Mouse (Mus musculus) CD4-positive helper T cell, adult 2 months (primary cell): Measurements from ENCODE around the gene Btbd2.
A peak's percentile ranks its signal among the peaks of the same experiment; 100 is the strongest.

Experiments used
- DNase-seq: peaks from one replicate; pipeline ENCODE4 v3.0.0-alpha.2; 2012; ENCODE audit warnings: low read depth, missing footprints, low spot score

Btbd2 gene

DNA sequence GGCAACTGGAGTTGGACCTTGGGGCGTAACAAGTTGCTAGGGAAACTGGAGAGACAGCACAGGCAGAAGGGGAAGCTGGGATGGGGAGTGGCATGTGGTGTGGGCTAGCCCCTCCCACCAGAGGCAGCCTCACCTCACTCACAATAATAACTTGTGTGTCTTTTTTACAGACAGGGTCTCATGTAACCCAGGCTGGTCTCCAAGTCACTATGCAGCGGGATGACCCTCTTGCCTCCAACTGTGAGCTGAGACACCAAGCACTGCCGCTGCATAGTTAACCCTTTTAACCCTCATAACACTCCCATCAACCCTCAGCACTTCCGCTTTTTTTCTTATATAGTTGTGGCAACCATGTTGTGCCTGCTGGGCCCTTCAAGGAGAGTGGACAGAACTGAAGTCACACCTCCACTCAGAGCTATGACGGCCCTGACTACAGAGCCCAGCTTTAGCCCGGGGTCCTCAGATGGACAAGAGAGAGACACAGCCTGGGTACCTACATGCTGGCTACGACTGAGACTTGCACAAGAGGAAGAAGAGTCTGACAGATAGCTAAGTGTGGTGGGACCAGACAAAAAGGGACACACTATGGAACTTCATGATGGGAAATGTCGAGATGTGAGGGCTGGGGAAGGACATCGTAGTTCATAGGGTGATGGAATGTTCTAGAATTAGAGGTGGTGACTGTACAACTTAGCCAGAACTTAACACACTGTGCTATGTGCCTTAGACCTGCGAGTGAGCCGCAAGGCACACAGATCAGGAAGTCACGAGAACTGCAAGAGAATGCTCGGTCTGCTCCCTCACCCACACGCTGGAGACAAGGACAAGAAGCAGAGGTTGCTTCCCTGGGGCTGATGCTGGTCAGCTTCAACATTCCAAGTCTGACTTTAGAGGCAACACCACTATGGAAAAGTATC lies 35.6 kb upstream of the Btbd2 start:
- peak; percentile 73 for DNase-seq

- peak; percentile 77 for DNase-seq
Measured at GRCm38 (mm10) chr10:80687850-80688249, 31.0 kb upstream of the Btbd2 start.

- no peak for DNase-seq
Measured at GRCm38 (mm10) chr10:80686617-80687016, 29.7 kb upstream of the Btbd2 start.

GRCm38 (mm10) chr10:80684984-80685383 lies 28.1 kb upstream of the Btbd2 start:
- DNase-seq = no peak

- DNase-seq = peak; percentile 82
Measured at GRCm38 (mm10) chr10:80684214-80684613, 27.3 kb upstream of the Btbd2 start.

- DNase-seq = no peak
Measured at GRCm38 (mm10) chr10:80683647-80684046, 26.8 kb upstream of the Btbd2 start.

DNA sequence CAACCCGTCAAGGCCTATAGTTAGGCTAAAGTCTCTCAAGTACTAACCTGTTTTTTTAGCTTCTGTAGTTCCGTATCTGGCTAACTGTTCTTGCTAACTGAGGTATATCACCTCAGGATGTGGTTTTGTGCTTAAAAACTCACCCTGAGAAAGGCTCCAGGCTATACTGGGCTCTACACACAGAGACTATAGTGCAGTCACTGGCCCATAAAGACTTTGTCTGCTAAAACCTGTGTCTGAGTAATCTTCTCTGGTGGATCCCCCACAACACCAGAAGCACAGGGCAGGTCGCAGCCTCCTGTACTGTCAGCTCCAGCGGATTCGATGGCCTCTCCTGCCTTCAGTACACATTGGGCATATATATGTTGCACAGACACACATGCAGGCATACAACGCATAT lies 25.1 kb upstream of the Btbd2 start:
- peak; percentile 79 for DNase-seq

DNA sequence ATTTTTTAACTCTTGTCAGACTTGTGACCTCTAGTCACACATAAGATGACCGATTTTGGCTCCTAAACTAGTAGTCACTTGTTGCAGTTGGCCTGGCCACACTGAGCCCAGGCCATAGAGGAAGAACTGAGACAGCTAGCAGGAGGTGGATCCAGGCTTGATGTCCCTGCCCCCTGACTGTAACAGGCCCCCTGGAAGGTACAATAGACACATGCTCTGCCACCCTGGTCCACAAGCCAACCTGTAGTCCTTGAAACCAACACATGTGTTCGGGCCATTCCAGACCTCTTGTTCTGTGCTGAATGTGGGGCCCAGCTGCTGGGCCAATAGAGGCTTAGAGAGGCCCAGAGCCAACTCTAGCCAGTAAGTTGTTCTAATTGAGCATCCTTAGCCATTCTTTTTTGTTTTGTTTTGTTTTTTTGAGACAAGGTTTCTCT lies 23.4 kb upstream of the Btbd2 start:
- DNase-seq = no peak

- no peak for DNase-seq
Measured at GRCm38 (mm10) chr10:80679556-80680259, 22.8 kb upstream of the Btbd2 start.

- DNase-seq = peak; percentile 75
Measured at GRCm38 (mm10) chr10:80678601-80679377, 21.9 kb upstream of the Btbd2 start.

- DNase-seq = peak; percentile 95
Measured at GRCm38 (mm10) chr10:80677942-80678436, 21.1 kb upstream of the Btbd2 start, which contains the start of gene Mknk2. Gene Mknk2, minus strand, starts transcription at chr10:80678112.

DNA sequence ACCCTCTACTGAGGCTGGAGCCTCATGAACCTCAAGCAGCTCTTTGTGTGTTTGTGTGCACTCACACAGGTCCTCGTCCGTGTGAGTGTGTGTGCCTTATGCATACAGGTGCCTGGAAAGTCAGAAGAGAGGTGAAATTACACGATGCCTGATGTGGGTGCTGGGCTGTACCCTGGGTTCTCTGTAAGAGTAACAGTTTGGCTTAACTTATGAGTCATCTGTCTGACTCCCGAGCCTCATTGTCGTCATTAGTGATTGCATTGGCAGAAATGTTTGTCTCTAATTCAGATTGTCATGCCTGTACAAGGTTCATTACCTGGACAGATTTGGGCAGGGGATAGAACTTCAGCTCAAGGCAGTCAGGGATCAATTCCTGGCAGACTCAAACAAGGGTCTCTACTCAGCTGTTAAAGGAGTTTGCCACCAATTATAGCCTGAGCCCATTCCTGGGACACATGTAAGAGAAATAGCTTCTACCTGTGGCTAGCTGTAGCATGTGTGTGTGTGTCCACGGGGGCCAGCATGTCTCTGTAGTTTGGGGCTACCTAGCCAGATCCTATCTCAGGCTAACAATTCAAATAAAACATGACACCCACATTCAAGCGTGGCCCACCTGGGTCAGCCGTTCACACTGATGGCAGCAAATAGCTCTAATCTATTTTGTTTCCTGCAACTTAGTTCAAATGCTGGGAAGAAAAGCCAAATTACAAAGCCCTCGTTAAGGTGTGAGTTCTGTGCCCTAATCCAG lies 20.4 kb upstream of the Btbd2 start:
- peak; percentile 86 for DNase-seq

DNA sequence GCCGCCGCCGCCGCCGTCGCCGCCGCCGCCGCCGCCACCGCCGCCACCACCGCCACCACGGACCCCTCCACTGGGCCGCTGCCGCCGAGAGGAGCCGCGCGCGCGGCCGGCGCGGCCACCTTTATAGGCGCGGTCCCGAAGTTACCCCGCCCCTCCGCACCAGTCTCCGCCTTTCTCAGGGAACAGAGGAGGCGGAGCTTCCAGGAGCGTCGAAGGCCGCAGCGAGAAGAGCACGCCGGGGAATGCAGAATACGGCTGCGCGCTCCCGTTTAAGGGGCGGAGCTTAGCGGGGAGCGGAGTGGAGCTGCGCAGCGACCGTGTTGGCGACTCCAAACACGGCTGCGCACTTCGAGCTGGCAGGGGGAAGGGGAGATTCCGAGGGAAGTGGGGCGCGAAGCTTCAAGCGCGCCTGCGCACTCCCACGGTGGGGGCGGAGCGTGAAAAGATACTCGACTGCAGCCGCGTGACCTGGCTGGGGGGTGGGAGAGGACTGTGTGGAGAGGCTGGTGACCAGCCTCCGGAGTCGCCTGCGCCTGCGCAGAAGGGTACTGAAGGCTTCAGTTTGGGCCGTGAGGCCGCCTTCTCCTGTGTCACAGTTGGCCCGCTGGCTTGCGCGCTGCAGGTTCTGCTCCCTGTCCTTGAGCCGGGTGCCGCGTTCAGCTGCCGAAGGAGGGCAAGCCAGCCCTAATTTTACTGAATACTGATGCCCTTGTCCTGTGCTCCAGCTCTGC lies 19.5 kb upstream of the Btbd2 start:
- DNase-seq = peak; percentile 100

DNA sequence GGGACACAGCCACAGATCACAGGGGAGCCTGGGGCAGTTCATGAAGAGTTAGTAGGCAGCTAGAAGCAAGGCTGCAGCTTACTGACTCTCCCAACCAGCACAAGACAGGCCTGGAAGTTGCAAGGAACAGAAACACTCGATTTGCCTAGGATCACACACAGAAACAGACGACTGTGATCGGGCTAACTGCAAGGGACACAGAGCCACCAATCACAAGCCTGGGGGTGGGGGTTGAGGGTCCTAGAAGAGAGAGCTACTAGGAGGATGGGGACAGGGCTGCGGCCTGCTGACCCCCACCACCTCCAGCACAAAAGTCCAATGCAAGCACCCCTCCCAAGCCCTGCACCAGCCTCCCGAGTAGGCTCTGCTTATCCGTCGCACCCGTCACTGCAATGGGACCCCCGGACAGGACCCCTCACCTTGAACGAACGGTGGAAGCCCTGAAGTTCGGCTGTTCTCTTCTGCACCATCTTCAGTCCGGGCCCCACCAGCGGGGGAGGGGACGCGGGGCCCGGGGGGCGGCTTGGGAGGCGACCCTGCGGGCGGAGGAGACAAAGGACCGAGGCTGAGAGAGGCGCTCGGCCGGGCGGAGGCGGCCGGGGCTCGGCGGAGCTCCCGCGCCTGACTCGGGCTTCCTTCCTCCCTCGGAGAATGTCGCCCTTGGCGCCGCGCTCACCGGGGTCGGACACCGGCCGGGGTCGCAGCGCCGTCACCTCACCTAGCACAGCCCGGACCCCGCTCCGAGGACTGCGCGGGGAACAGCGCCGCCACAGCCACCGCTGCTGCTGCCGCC lies 18.7 kb upstream of the Btbd2 start:
- DNase-seq = no peak

DNA sequence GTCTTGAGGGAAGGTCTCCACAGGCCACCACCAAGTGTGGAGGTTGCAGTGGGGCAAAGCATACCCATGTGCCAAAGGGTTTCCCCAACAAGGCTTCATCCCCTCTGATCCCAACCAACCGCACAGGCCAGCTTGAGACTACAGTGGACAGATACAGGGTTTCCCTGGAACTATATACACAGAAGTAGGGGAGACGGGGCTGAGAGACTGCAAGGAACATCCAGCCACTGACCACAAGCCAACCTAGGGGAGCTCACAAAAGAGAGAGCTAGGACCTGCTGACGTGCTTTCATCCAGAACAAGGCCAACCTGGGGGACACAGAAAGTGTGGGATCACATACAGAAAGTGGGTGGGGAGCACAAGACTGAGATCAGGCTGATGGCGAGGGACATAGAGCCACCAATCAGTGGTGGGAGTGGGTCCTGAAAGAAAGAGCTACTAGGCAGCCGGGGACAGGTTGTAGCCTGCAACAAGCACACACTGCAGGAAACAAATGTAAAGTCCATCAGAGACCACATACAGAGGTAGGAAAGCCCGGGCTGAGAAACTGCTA lies 18.1 kb upstream of the Btbd2 start:
- DNase-seq = no peak

GRCm38 (mm10) chr10:80674161-80674711 lies 17.4 kb upstream of the Btbd2 start:
- DNase-seq = no peak

DNA sequence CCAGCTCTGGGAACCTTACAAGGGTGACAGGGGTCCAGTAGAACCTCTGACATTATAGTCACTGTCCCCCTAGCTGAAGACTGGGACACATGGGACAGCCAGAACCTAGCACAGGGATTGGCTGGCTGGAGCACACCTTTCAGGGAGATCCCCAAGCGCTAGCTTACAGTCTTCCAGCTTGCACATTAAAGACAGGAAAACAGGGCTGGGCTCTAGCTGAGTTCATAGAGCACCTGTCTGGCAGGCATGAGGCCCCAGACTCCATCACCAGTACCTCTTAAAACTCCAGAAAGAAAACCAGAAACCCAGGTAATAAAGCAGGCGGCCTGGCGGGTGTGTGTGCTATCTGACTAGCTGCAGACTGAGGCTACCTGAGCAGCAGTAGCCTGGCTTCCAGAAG lies 16.8 kb upstream of the Btbd2 start:
- DNase-seq = no peak

DNA sequence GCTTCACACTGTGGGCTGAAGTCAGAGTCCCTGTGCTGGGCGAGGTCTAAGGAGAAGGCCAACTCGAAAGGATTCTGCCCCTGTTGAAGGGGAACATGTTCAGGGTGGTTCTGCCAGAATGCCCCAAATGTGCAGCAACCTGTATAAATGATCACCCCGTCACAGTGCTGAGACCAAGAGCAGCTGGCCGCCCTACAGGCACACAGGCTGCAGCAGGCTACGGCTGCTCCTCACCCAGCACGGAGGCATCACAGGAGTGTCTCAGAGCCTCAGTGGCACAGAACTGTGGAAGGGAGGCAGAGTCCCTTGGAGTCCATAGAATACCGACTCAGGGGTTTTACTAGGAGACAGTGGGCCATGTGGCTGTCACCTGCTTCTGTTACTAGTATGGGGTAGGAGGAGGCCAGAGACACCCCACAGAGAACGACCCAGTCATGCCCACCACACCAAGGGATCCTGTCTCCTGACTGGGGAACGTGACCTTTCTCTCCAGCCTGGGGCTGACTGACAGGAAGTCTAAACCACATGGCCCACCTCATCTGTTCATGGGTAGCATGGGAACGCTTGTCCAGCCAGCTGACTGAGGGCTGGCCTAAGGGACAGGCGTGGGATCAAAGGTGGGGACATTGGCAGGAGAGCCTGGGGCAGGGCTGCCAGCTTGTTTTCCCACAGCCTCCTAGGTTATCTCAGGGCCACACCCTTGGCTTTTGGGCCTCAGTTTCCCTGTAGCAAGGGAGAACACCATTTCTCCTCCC lies 15.2 kb upstream of the Btbd2 start:
- no peak for DNase-seq
